Mouse (Mus musculus) adrenal gland, postnatal 0 days (tissue): ENCODE results near the gene Mcemp1. TPM values are rescaled to one million over a fixed set of nuclear protein-coding genes. Genes with fewer than 3 reads are reported as not detected.

Experiments used
- polyA plus RNA-seq: library from polyadenylated mRNA; unstranded; fragments of >200 nt; fragmentation: Nextera tagmentation; extraction: Ambion mirVana; gene quantifications from 2 replicates; pipeline ENCODE4 v1.2.1, GENCODE M21; 2015

Mcemp1 gene
- 0.98 and 1.4 TPM in 2 replicates for polyA plus RNA-seq

DNA sequence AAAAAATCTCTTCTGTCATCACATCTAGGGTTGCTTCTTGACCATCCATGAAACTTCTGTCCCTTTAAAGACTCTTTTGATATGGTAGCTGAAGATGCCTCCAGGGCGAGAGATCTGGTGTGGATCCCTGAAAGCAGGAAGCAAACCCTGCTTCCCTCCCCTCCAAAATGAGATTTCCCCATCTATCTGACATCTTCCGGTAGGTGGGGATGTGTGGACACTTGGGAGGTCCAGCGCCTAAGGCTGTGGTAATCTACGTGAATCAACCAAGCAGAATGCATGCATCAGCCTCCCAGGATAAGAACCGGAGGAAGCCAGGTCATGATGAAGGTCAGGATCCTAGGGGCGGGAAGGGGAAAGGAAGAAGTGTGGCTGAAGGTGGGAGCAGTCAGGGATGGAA lies at the start of gene Mcemp1:
TSS of gene Mcemp1 (plus strand) at position 248 of the 400 bp plus-strand sequence.

DNA sequence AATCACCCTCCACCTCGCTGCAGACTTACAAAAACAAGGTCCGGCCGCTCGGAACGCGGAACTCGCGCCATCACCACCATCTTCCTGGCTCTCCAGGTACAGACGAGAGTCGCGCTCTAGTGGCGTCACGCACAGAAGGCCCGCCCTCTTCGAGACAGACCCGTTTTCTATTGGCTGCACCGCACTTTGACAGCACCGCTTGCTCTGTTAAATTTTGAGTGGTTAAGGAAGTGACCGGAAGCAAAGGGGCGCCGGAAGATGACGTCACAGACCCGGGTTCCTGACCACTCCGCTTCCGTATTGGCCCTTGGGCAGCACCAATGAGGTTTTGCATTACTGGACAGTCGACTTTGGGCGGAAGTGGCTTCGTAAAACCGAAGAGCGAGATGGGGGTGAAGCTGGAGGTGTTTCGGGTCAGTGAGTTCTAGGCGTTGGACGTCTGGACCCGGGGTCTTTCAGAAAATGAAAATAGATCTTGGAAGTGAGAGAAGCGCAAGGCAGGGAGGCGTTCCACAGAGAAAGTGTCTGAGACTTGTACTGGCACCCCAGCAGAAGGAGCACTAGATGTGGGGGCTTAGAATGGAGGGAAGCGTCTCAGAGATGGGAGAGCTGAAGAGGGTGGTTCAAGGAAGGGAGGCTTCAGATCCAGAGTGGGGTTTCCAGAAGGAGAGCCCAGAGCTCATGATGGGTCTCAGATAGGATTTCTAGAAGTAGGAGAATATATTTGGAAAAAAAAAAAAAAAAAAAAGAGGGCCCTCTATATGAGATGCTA lies 44.2 kb upstream of the Mcemp1 start, which contains the start of the genes Xab2 and Pet100:
TSS of gene Xab2 (minus strand) at position 118 of the 772 bp plus-strand sequence.
TSS of gene Pet100 (plus strand) at position 350 of the 772 bp plus-strand sequence.

DNA sequence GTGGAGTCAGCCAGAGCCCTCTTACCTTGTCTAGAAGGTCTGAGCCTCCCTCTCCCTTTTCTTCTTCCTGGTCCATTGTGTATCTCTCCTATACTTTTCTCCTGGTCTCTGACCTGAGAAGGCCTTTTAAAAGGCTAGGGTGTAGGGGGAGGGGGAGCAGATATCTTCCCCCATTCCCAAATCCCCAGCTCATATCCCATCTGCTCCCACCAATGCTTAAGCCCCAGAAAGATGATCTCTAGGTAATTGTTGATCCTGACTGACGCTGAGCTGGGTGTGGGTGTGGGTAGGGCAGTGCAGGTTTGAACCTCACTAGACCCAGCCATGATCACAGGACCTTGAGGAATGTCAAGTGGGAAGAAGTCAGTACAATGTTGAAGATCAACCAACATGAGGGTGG lies 40.1 kb upstream of the Mcemp1 start, which contains the start of gene Pcp2:
TSS of gene Pcp2 (minus strand) at position 101 of the 400 bp plus-strand sequence.

DNA sequence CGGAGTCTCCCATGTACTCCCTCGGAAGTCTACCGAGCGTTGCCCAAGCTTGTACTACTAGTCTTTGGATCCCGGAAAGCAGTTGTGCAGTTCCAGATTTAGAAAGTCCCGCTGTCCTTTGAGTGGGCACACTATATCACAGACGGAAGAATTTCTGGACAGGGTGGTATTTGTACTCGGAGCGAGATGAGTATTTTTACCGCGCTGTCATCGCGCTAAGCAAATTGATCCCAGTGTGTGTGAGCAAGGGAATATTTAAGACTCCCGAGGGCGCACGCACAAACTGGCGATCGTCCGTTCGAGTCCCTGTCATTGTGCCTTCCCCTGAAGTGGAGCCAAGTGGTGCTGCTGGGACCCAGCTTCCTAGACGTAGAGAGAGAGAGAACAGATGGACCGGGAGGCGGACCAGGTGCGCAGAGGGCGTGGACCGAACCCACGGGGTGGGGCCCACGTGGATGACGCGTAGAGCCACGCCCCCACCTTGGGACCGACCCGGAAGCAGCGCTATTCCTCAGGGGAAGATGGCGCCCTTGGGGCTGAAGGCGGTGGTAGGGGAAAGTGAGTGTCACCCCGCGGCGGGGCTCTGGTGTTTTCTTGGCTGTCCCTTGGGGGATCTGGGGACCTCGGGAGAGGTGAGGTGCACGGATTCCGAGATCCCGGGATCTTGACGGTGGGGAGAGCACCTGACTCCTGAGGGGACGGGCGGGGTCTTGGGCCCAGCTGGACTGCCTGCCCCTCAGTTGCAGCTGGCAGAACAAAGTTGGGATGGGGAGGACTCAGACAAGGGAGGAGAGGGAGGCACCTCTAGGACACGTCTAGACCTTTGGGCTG lies 34.7 kb upstream of the Mcemp1 start, which contains the start of gene Stxbp2:
TSS of gene Stxbp2 (plus strand) at position 309 of the 831 bp plus-strand sequence.

DNA sequence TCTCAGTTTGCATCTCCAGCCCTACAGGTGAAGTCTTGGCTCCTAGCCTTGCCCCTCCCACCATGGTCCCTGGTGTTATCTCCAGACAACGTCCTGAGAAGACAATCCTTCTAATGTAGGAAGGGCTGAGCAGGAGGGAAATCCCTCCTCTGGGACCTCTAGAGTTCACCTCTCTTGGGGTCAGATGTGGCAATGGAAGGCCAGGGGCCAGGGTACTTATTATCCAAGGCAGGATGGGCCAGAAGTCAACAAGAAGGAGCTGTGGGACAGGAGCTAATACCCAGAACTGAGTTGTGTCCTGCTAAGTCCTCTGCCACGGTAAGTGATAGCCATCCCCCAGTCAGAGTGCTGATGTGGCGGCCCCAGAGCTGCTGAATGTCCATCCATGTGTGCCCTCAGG lies 10.0 kb upstream of the Mcemp1 start, which contains the start of gene Retn:
TSS of gene Retn (plus strand) at position 245 of the 400 bp plus-strand sequence.

DNA sequence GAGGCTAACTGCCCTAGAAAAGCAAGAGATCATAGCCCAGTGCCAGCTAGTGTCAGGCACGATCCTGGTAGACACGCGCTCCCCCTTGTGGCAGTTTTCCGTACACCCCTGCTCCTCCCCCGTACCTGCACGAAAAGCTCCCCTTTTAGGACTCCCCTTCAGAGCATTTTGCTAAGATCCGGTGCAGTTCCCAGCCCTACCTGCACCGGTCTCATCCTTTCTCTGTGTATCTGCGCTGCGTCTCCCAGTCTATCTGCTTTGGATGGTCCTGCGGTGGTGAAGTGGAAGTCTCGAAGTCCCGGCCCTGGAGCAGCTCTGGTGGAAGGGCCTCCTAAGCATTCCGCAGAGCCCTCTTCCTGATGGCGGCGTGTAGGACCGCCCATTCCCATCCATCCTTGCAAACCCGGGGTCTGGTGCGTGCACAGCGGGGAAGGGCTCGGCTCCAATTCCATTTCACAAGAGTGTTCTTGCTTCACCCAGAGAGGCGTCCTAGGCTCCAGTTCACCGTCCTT lies 6.5 kb downstream of the Mcemp1 start, which contains the start of gene Fcor:
TSS of gene Fcor (minus strand) at position 383 of the 512 bp plus-strand sequence.

DNA sequence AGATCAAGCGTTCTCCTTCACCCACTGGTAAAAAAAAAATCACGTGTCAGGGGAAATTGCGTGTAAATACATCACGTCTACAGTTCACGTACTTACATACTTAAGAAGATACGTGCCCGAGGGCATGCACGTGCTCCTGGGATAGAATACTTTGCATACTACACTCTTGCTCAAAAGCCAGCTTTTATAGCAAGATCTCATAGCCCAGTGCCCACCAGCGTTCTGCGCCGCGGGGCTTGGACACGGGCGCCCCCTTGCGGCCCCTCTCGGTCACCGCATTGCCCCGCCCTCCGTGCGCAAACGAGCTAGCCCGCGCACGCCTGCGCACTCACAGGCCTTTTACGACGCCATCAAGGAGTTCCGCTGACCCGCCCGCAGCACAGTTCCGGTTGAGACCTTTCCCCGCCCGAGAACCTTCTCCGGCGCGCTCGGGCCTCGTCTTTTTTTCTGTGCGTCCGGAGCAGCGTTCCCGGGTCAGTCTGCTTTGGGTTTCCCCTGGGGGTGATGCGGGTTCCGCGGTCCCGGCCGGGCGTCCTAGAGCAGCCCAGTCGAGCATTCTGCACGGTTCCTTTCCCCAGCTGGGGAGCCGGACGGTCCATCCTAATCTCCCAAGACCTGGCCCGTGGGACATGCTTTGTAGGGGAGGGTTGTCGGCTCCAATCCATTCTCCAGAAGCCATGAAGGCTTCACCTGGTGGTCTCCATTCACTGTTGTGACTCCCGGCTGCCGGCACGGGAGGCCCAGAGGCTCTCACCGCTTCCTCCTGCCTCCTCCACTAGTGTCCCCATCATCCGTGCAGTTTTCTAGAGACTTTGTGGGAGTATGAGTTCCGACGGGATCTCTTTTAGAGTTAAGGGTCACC lies 10.8 kb downstream of the Mcemp1 start, which contains the start of gene Trappc5:
TSS of gene Trappc5 (plus strand) at position 169 of the 862 bp plus-strand sequence.

DNA sequence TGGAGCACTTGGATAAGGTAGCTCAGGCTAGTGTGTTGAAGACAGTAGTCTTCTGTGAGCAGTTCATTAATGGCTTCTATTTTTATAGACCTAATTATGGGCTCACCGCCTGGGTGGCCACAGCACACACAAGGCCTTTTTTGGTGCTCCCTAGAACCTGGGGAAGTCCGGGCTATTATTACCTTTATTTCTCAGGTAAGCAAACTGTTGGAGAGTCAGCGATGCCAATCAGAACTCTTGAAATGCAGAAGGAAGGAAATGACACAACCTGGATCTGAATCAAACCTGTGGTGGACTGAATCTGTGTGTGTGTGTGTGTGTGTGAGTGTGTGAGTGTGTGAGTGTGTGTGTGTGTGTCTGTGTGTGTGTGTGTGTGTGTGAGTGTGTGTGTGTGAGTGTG lies 28.6 kb downstream of the Mcemp1 start, which contains the start of gene Fcer2a:
TSS of gene Fcer2a (minus strand) at position 55 of the 400 bp plus-strand sequence.

Other genes with a start within 250 kb of the Mcemp1 start
- 5.8 and 11.0 TPM in 2 replicates for gene Pex11g, start 198.1 kb upstream of the Mcemp1 start, polyA plus RNA-seq
- gene Tex45, start 194.9 kb upstream of the Mcemp1 start, polyA plus RNA-seq: 0.14 TPM in 1 of 2 replicates, not detected in the other
- 28.0 and 29.2 TPM in 2 replicates for gene Zfp358, start 172.6 kb upstream of the Mcemp1 start, polyA plus RNA-seq
- gene Mcoln1, start 165.3 kb upstream of the Mcemp1 start, polyA plus RNA-seq: 42.7 and 55.1 TPM in 2 replicates
- 18.1 and 21.1 TPM in 2 replicates for gene Pnpla6, start 150.4 kb upstream of the Mcemp1 start, polyA plus RNA-seq
- gene C330021F23Rik, start 97.8 kb upstream of the Mcemp1 start, polyA plus RNA-seq: 0.68 and 1.5 TPM in 2 replicates
- 2.9 and 8.1 TPM in 2 replicates for gene Camsap3, start 78.5 kb upstream of the Mcemp1 start, polyA plus RNA-seq
- gene Xab2, start 44.4 kb upstream of the Mcemp1 start, polyA plus RNA-seq: 26.3 and 31.5 TPM in 2 replicates
- 267 and 643 TPM in 2 replicates for gene Pet100, start 44.2 kb upstream of the Mcemp1 start, polyA plus RNA-seq
- gene Pcp2, start 40.2 kb upstream of the Mcemp1 start, polyA plus RNA-seq: 0.17 TPM in 1 of 2 replicates, not detected in the other
- 40.3 and 82.1 TPM in 2 replicates for gene Stxbp2, start 34.8 kb upstream of the Mcemp1 start, polyA plus RNA-seq
- 1.4 TPM in 1 of 2 replicates, not detected in the other for gene Retn, start 10.0 kb upstream of the Mcemp1 start, polyA plus RNA-seq
- gene Fcor, start 6.6 kb downstream of the Mcemp1 start, polyA plus RNA-seq: 6.3 and 6.8 TPM in 2 replicates
- gene Trappc5, start 10.5 kb downstream of the Mcemp1 start, polyA plus RNA-seq: 26.5 and 28.8 TPM in 2 replicates
- gene Fcer2a, start 28.4 kb downstream of the Mcemp1 start, polyA plus RNA-seq: 0.19 TPM in 1 of 2 replicates, not detected in the other
- 0.39 and 0.68 TPM in 2 replicates for gene Clec4g, start 54.9 kb downstream of the Mcemp1 start, polyA plus RNA-seq
- gene Cd209a, start 83.2 kb downstream of the Mcemp1 start, polyA plus RNA-seq: 0.24 and 0.41 TPM in 2 replicates
- not detected in 2 replicates for gene Cd209e, start 188.6 kb downstream of the Mcemp1 start, polyA plus RNA-seq
- not detected in 2 replicates for gene Cd209d, start 212.8 kb downstream of the Mcemp1 start, polyA plus RNA-seq